Mouse (Mus musculus) ES-E14 (cell line): Measurements from ENCODE around the gene Meltf.

Source experiments
- CHD2 ChIP-seq: IDR thresholded peaks from 2 replicates; pipeline ENCODE4 v1.6.1; 2014; ENCODE audit warnings: mild to moderate bottlenecking, low read depth, low read length, inconsistent platforms
- HCFC1 ChIP-seq: IDR thresholded peaks from 2 replicates; pipeline ENCODE4 v1.6.1; 2012; ENCODE audit warnings: low read length, inconsistent platforms, borderline replicate concordance; ENCODE audit not compliant: insufficient read depth
- MAFK ChIP-seq: IDR thresholded peaks from 2 replicates; pipeline ENCODE4 v1.6.1; 2014; ENCODE audit warnings: mild to moderate bottlenecking, low read depth, low read length, inconsistent platforms; ENCODE audit not compliant: insufficient read depth
- ZC3H11A ChIP-seq: IDR thresholded peaks from 2 replicates; pipeline ENCODE4 v1.6.1; 2012; ENCODE audit warnings: low read depth, mild to moderate bottlenecking, inconsistent platforms, low read length, borderline replicate concordance
- ZNF384 ChIP-seq: IDR thresholded peaks from 2 replicates; pipeline ENCODE4 v1.6.1; 2012; ENCODE audit warnings: low read depth, low read length, inconsistent platforms

GRCm38 (mm10) chr16:31908959-31909358, 30.3 kb downstream of the Meltf start:
- TF ChIP-seq ZC3H11A (no peak), ZNF384 (no peak), MAFK (no peak), HCFC1 (no peak), CHD2 (no peak)
